Mouse (Mus musculus): ENCODE results near the gene Tceal9.

- TF ChIP-seq CTCF (conservative IDR thresholded peaks at IDR 0.05 in 1 of 2, IDR thresholded peaks at IDR 0.05 in 1 of 2; ENCODE audit: low read depth in 2 of 2, low read length in 2 of 2) (no peak), POLR2A (IDR thresholded peaks at IDR 0.05; ENCODE audit: low read depth, low read length) (no peak), CHD1 (IDR thresholded peaks at IDR 0.05; ENCODE audit: low read depth, low read length) (no peak), NELFE (IDR thresholded peaks at IDR 0.05; ENCODE audit: low read depth, low read length) (no peak), E2F4 (IDR thresholded peaks at IDR 0.05; ENCODE audit: insufficient replicate concordance, low read depth, low read length) (no peak), PAX5 (IDR thresholded peaks at IDR 0.05; ENCODE audit: low read length) (no peak), KAT2A (IDR thresholded peaks at IDR 0.05; ENCODE audit: insufficient replicate concordance, low read length) (no peak), POLR2AphosphoS2 (IDR thresholded peaks at IDR 0.05; ENCODE audit: low read depth, low read length) (no peak), MEF2A (IDR thresholded peaks at IDR 0.05; ENCODE audit: borderline replicate concordance, low read depth, low read length) (no peak), USF1 (IDR thresholded peaks at IDR 0.05; ENCODE audit: low read depth, low read length) (no peak), RCOR1 (conservative IDR thresholded peaks at IDR 0.05; ENCODE audit: low read depth, low read length) (no peak), CHD2 (IDR thresholded peaks at IDR 0.05; ENCODE audit: low read length) (no peak), ELF1 (IDR thresholded peaks at IDR 0.05; ENCODE audit: low read depth, low read length) (no peak)
Observed at GRCm38 (mm10) chrX:136274542-136274941, 29.7 kb downstream of the Tceal9 start.
